Mouse (Mus musculus) embryonic facial prominence, embryonic 15.5 days (tissue): Measurements from ENCODE around the gene Tsc22d1. TPM values are rescaled to one million over a fixed set of nuclear protein-coding genes. Genes with fewer than 3 reads are reported as not detected.

ENCODE experiments used
- ATAC-seq: fragments of 200-750 bp; cut with Nextera tagmentation; 2 replicates; pipeline ENCODE4 v1.8.0; 2017; ENCODE audit warnings: low read depth, moderate TSS enrichment; ENCODE audit not compliant: insufficient number of reproducible peaks, low FRiP score, low TSS enrichment
- H3K27ac ChIP-seq: fragments of 300-500 bp; sonication (generic); replicated peaks from 2 replicates; pipeline ENCODE4 v1.5.1; 2015; ENCODE audit warnings: mild to moderate bottlenecking, inconsistent platforms
- H3K27me3 ChIP-seq: fragments of 300-500 bp; sonication (generic); 2 replicates; pipeline ENCODE4 v1.6.1; 2015; ENCODE audit warnings: inconsistent platforms
- H3K36me3 ChIP-seq: fragments of 300-500 bp; sonication (generic); 2 replicates; pipeline ENCODE4 v1.6.1; 2015; ENCODE audit warnings: mild to moderate bottlenecking, inconsistent platforms
- H3K4me1 ChIP-seq: fragments of 300-500 bp; sonication (generic); 2 replicates; pipeline ENCODE4 v1.6.1; 2015; ENCODE audit warnings: inconsistent platforms
- H3K4me2 ChIP-seq: fragments of 300-500 bp; sonication (generic); replicated peaks from 2 replicates; pipeline ENCODE4 v1.6.1; 2015; ENCODE audit warnings: mild to moderate bottlenecking, inconsistent platforms
- H3K4me3 ChIP-seq: fragments of 300-500 bp; sonication (generic); replicated peaks from 2 replicates; pipeline ENCODE4 v1.5.1; 2015; ENCODE audit warnings: mild to moderate bottlenecking, inconsistent platforms
- H3K9ac ChIP-seq: fragments of 300-500 bp; sonication (generic); 2 replicates; pipeline ENCODE4 v1.6.1; 2015; ENCODE audit warnings: inconsistent platforms
- H3K9me3 ChIP-seq: fragments of 300-500 bp; sonication (generic); replicated peaks from 2 replicates; pipeline ENCODE4 v1.6.1; 2016; ENCODE audit warnings: inconsistent platforms
- WGBS: fragments of 180-500 bp; shearing (Covaris S2); methylation state at CpG from one replicate; pipeline ENCODE4 v1.1.7; 2015; 5-methylcytosine and 5-hydroxymethylcytosine counted together
- polyA plus RNA-seq: library from polyadenylated mRNA; unstranded; fragments of >200 nt; fragmentation: Nextera tagmentation; extraction: Ambion mirVana; gene quantifications from 2 replicates; pipeline ENCODE4 v1.2.1, GENCODE M21; 2015

Tsc22d1 gene
- polyA plus RNA-seq, 1 experiment from 2014 or later, result 514 TPM

DNA sequence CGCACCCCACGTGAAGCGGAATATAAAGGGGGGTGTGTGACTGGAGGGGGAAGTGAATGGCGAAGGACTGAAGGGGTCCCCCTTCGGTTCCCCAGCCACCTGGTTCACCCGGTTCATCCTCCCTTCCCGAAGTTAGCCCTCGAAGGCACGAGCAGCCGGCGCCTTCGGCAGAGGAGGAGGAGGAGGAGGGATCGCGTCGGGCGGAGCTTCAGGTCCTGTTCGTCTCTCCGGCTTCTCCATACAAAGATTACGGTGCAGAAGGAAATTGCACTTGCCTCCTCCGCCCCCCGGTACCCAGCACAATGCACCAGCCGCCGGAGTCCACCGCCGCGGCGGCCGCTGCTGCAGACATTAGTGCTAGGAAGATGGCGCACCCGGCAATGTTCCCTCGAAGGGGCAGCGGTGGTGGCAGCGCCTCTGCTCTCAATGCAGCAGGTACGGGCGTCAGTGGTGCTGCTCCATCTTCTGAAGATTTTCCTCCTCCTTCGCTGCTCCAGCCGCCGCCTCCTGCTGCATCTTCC is 1.1 kb downstream of the Tsc22d1 start:
- no peaks in the 10 kb centered on the region for H3K9me3 ChIP-seq
- H3K4me2 ChIP-seq, result peak overlapping the region; percentile 88
- WGBS, result under 1% methylated on average over 34 of the region's 38 CpGs
- peak overlapping the region; percentile 97 for H3K9ac ChIP-seq
- peaks cover 47% of the 10 kb centered on the region for H3K4me1 ChIP-seq
- no peaks in the 10 kb centered on the region for H3K27me3 ChIP-seq
- H3K36me3 ChIP-seq, result peaks cover 20% of the 10 kb centered on the region
- H3K27ac ChIP-seq, result peak overlapping the region; percentile 98
- no peak for ATAC-seq
- H3K4me3 ChIP-seq, result peak overlapping the region; percentile 89

DNA sequence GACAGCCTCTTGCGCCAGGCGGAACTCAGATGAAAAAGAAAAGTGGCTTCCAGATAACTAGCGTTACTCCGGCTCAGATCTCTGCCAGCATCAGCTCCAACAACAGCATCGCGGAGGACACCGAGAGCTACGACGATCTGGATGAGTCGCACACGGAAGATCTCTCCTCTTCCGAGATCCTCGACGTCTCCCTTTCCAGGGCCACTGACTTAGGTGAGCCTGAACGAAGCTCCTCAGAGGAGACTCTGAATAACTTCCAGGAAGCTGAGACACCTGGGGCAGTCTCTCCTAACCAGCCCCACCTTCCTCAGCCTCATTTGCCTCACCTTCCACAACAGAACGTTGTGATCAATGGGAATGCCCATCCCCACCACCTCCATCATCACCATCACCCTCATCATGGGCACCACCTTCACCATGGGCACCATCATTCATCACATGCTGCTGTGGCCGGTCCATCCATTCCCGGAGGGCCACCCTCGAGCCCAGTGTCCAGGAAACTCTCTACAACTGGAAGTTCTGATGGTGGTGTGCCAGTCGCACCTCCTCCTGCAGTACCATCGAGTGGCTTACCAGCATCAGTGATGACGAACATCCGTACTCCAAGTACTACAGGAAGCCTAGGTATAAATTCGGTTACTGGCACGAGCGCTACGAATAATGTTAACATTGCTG is 1.7 kb downstream of the Tsc22d1 start:
- 43% methylated on average over 27 of the region's 27 CpGs for WGBS
- H3K9me3 ChIP-seq, result no peaks in the 10 kb centered on the region
- H3K36me3 ChIP-seq, result peaks cover 20% of the 10 kb centered on the region
- H3K27ac ChIP-seq, result peak overlapping the region; percentile 98; the same call in 1 of the 2 replicates
- peak overlapping the region; percentile 89 for H3K4me3 ChIP-seq
- H3K27me3 ChIP-seq, result no peaks in the 10 kb centered on the region
- ATAC-seq, result no peak
- H3K9ac ChIP-seq, result peak overlapping the region; percentile 97
- peak overlapping the region; percentile 88 for H3K4me2 ChIP-seq
- peaks cover 51% of the 10 kb centered on the region for H3K4me1 ChIP-seq

DNA sequence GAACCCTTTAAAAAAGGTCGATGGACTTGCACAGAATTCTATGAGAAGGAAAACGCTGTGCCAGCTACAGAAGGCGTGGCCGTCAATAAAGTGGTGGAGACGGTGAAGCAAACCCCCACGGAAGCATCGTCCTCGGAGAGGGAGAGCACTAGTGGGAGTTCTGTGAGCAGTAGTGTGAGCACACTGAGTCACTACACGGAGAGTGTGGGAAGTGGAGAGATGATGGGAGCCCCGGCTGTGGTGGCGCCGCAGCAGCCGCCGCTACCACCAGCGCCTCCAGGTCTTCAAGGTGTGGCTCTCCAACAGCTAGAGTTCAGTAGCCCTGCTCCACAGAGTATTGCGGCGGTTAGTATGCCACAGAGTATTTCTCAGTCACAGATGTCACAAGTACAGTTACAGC is 2.6 kb downstream of the Tsc22d1 start:
- 91% methylated on average over 17 of the region's 17 CpGs for WGBS
- Histone ChIP-seq H3K4me1 (peaks cover 51% of the 10 kb centered on the region), H3K9me3 (no peaks in the 10 kb centered on the region), H3K4me3 (peak overlapping the region; percentile 1; the same call in 1 of the 2 replicates), H3K36me3 (peaks cover 20% of the 10 kb centered on the region), H3K27ac (no peak overlapping the region), H3K4me2 (peak overlapping the region; percentile 88; the same call in 1 of the 2 replicates), H3K9ac (no peak overlapping the region), H3K27me3 (no peaks in the 10 kb centered on the region)
- no peak for ATAC-seq

DNA sequence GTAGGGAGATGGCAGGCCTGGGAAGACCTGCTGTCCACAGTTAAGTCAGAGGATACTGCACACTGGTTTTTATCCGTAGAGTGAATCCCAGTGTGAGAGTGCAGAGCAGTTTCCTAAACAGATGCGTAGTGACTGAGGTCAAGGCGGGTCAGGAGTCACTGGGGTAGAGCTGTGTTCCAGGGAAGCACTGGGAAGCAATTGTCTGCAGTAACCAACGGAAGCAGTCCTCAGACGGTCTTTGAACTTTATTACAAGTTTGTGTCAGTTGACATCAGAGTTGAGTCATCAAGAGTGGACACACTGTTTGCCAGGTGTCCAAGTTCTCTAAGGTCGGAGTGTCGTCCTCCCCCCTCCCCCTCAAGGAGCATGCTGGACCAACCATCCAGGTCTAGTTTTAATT is 6.0 kb downstream of the Tsc22d1 start:
- Histone ChIP-seq H3K9me3 (no peaks in the 10 kb centered on the region), H3K9ac (no peak overlapping the region), H3K36me3 (peaks cover 47% of the 10 kb centered on the region)

DNA sequence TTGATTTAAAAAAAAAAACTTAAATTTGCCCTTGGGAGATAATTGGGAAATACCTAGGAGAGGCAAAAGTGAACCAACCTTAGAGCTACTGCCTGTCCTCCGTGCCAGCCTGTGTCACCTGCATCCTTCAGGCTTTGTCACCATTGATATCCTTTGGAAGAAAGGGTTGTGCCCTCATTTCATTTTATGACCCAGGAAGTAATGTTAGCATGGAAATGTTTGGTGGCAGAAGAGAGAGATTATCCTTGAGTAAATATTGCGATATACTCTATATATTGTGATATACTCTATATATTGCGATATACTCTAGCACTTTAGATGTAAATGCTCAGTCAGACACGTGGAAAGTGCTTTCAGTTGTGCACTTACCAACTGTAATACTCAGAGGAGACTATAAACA is 6.4 kb downstream of the Tsc22d1 start:
- H3K27me3 ChIP-seq, result no peaks in the 10 kb centered on the region
- H3K36me3 ChIP-seq, result peaks cover 51% of the 10 kb centered on the region
- 79% methylated on average over 4 of the region's 4 CpGs for WGBS
- ATAC-seq, result no peak
- H3K9me3 ChIP-seq, result no peaks in the 10 kb centered on the region
- H3K4me2 ChIP-seq, result peak overlapping the region; percentile 29; the same call in 1 of the 2 replicates
- peaks cover 43% of the 10 kb centered on the region for H3K4me1 ChIP-seq
- H3K27ac ChIP-seq, result no peak overlapping the region
- H3K9ac ChIP-seq, result no peak overlapping the region
- H3K4me3 ChIP-seq, result no peak overlapping the region

More for the DNA sequence above, 6.0 kb downstream of the Tsc22d1 start:
- H3K4me1 ChIP-seq, result peaks cover 46% of the 10 kb centered on the region
- no peak overlapping the region for H3K27ac ChIP-seq
- peak overlapping the region; percentile 29 for H3K4me2 ChIP-seq
- WGBS, result 46% methylated on average over 7 of the region's 7 CpGs
- H3K27me3 ChIP-seq, result no peaks in the 10 kb centered on the region
- H3K4me3 ChIP-seq, result peak overlapping the region; percentile 8; the same call in 1 of the 2 replicates
- no peak for ATAC-seq

DNA sequence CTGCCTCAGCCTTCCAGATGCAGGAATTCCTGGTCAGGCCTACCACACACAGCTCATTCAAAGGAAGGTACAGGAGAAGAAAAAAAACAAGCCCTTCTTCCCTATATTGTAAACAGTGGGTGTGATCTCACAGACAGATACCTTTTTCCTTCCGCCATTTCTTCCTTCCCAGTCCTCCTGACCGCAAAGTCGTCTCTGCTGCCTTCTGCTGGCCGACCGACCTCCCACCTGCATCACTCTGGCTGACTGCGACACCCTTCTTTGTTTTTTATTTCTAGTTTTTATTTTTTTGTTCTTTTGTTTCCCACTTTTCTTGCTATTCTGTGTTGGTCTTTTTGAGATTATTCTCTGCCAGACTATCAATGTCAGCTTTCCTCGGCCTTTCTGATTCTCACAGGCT is 10.7 kb downstream of the Tsc22d1 start:
- H3K27ac ChIP-seq, result no peak overlapping the region
- 97% methylated on average over 7 of the region's 7 CpGs for WGBS
- peaks cover 8% of the 10 kb centered on the region for H3K4me1 ChIP-seq
- H3K4me2 ChIP-seq, result no peak overlapping the region
- H3K4me3 ChIP-seq, result no peak overlapping the region
- no peaks in the 10 kb centered on the region for H3K9me3 ChIP-seq
- no peak for ATAC-seq
- H3K27me3 ChIP-seq, result no peaks in the 10 kb centered on the region
- H3K36me3 ChIP-seq, result peaks cover 44% of the 10 kb centered on the region
- H3K9ac ChIP-seq, result no peak overlapping the region

DNA sequence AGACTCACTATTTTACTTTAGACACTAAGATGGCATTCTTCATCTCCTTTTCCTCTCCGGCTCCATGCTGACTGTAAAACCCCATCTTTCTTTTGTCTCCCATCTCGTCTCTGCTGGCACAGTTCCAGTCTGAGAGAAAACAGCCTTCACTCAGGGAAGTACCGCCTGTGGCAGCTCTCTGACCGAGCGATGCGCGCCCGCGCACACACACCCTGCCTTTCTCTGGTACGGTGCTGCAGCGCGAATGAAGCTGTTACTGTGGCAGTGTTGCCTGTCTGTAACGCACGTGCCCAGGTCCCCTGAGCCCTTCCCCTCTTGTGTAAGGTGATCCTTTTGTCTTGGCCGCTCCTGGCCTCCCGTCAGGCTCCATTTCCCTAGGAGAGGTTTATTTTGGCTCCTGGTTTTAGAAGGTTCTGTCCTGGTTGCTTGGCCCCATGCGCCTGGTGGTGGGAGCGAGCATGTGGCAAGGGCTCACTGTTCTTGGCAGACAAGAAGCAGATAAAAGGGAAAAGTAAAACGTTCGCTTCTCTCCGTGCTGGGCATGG is 11.3 kb downstream of the Tsc22d1 start:
- 0 out of 2 replicates have a peak, but pooled peaks cover 2% of the 10 kb centered on the region for H3K4me1 ChIP-seq
- H3K36me3 ChIP-seq, result peaks cover 42% of the 10 kb centered on the region
- H3K4me2 ChIP-seq, result no peak overlapping the region

DNA sequence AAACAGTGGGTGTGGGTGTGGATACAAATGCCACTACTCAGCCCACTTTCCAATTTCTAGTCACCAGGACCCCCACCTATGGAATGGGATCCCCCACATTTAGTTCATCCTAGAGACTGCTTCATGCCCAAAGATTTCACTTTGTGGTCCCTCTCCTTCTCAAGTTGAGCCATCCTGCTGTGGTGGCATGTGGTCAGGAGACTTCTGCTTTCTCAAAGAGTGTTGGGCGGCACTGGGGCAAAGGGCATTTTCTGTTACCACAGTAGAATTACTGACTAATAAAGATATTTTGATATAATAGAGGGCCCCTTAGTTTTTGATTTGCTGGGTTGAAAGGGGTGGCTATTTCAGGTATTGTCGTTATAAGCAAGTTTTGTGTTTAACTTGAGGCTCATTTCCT is 14.1 kb downstream of the Tsc22d1 start:
- ATAC-seq, result no peak
- peaks cover 31% of the 10 kb centered on the region for H3K36me3 ChIP-seq

More for the DNA sequence above, 11.3 kb downstream of the Tsc22d1 start:
- H3K4me3 ChIP-seq, result no peak overlapping the region
- H3K27ac ChIP-seq, result no peak overlapping the region
- H3K9ac ChIP-seq, result no peak overlapping the region
- WGBS, result 91% methylated on average over 21 of the region's 21 CpGs
- H3K27me3 ChIP-seq, result no peaks in the 10 kb centered on the region
- no peak; the same call in 1 of the 2 replicates for ATAC-seq
- H3K9me3 ChIP-seq, result no peaks in the 10 kb centered on the region

DNA sequence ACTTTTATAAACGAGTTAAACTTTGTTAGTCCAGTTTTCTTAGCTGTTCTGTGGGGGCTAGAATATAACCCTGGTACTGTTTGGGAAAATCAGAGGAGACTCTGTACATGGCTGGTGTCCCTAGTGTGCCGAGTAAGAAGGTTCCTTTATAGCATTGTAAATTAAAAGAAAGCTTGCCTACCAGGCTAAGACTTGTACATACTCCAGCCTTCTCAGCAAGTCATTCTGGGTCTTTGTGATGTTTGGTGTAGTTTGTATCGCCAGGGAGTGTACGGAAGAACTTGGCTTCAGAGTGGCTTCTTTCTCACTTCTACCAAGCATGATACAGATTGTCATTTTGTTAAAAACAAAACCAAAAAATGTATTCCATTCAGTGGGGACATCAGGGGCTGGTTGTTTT is 17.2 kb downstream of the Tsc22d1 start:
- no peak overlapping the region for H3K9ac ChIP-seq
- no peaks in the 10 kb centered on the region for H3K27me3 ChIP-seq
- H3K36me3 ChIP-seq, result peaks cover 14% of the 10 kb centered on the region; the same call in 1 of the 2 replicates
- no peak overlapping the region for H3K27ac ChIP-seq
- no peaks in the 10 kb centered on the region for H3K4me1 ChIP-seq
- WGBS, result 85% methylated on average over 4 of the region's 4 CpGs
- no peaks in the 10 kb centered on the region for H3K9me3 ChIP-seq
- no peak for ATAC-seq
- H3K4me2 ChIP-seq, result no peak overlapping the region
- no peak overlapping the region for H3K4me3 ChIP-seq

More for the DNA sequence above, 14.1 kb downstream of the Tsc22d1 start:
- Histone ChIP-seq H3K27me3 (no peaks in the 10 kb centered on the region), H3K4me2 (no peak overlapping the region), H3K9me3 (no peaks in the 10 kb centered on the region), H3K27ac (no peak overlapping the region), H3K4me3 (no peak overlapping the region), H3K4me1 (no peaks in the 10 kb centered on the region), H3K9ac (no peak overlapping the region)
- WGBS, result 93% methylated on average over 2 of the region's 2 CpGs

DNA sequence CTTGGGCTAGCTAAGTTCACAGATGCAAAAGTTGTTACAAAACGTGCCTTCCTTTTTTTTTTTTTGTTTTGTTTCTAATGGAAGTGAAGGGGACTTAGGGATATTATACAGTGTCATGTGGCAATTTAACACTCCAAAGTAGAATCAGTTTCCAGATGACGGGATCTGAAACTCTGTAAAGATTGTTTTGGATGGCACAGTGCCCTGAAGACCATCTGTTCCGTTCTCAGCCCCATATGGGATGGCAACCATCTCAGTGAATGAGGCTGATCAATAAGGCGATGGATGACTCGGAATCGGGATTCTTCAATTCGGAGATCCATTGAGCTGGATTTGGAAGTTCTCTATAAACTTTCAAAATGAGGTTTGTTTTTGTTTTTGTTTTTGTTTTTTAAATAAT is 17.6 kb downstream of the Tsc22d1 start:
- 71% methylated on average over 7 of the region's 7 CpGs for WGBS
- Histone ChIP-seq H3K36me3 (peaks cover 14% of the 10 kb centered on the region; the same call in 1 of the 2 replicates), H3K9ac (no peak overlapping the region), H3K27ac (no peak overlapping the region), H3K4me1 (no peaks in the 10 kb centered on the region), H3K9me3 (no peaks in the 10 kb centered on the region), H3K4me3 (no peak overlapping the region), H3K4me2 (no peak overlapping the region), H3K27me3 (no peaks in the 10 kb centered on the region)
- ATAC-seq, result no peak

DNA sequence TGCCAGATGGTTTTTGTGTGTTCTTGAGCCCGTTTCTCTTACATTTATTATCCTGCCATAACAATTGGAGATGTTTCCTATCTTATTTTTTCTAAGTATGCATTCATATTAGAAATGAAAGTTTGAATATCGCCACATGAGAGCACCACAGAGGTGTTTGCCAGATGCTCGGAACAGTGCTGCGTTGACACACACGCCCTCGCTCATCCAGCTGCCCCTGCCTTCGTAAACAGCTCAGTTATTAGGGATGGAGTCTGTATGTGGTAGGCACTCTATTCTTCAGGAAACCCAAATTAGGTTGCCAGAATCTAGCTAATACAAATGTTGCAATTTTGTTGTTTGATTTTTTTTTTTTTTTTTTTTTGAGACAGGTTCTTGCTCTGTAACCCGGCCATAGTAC is 18.1 kb downstream of the Tsc22d1 start:
- H3K9ac ChIP-seq, result no peak overlapping the region
- no peaks in the 10 kb centered on the region for H3K4me1 ChIP-seq
- peaks cover 14% of the 10 kb centered on the region; the same call in 1 of the 2 replicates for H3K36me3 ChIP-seq
- H3K27me3 ChIP-seq, result no peaks in the 10 kb centered on the region
- H3K9me3 ChIP-seq, result no peaks in the 10 kb centered on the region
- no peak overlapping the region for H3K27ac ChIP-seq
- no peak for ATAC-seq
- no peak overlapping the region for H3K4me2 ChIP-seq
- WGBS, result 82% methylated on average over 8 of the region's 8 CpGs
- no peak overlapping the region for H3K4me3 ChIP-seq
